Mouse (Mus musculus): ENCODE results near the gene Gm10112.

The Gm10112 gene

DNA sequence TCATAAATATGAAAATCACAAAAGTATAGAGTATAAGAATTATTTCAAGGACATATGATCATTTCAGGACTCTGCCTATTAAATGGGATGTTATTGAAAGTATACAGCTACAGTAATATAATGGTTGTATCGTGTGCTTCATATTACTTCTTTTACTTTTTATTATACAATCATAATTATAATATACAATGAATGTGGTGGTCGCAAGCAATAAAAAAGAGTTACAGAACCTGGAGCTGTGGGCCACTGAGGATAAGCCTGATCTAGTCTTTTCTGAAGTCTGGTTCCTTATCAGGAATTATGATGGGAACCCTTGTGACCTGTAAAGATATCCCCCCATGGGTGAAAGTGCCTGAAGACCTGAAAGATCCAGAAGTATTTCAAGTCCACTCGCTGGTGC lies at the start of gene Gm10112:
Gm10112 (plus strand) TSS at position 301 of the 400 bp plus-strand sequence.
- no peak for DNase-seq (ENCODE audit: low spot score in 2 of 2)

DNA sequence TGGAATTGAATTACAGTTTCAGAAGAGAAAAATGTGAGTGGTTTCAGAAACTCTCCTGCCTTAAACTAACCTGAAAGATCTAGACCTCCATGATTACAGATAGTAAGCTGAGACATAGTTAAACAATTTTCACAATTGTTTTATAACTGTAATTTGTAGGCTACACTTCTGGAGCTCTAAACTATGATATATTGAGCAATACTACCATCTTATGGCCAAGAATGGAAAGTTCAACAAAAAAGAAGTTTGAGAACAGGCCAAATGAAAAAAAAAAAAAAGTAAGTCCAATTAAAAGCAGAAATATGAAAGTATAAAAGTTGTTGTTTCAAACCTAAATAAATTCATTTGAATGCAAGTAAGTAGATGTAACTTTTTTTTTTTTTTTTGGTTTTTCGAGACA lies 21.4 kb downstream of the Gm10112 start:
- DNase-seq (ENCODE audit: low spot score in 2 of 2): no peak

DNA sequence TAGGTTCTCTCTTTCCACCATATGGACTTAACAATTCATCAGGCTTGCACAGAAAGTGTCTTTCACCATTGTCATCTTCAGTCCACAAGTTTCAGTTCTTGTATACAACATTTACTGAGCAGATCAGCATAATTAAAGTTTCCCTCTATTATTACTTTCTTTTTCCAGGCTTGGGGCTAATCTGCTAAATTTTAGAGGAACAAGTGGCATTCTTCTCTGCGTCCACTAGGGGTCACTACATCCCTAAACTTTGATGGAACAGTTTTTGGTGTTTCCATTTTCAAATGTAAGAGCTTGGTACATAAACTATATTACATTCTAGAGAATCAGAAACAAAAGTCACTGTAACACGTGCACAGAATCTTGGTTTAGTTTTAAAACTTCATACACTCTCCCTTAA lies 28.2 kb downstream of the Gm10112 start:
- DNase-seq (ENCODE audit: low spot score in 2 of 2): no peak

DNA sequence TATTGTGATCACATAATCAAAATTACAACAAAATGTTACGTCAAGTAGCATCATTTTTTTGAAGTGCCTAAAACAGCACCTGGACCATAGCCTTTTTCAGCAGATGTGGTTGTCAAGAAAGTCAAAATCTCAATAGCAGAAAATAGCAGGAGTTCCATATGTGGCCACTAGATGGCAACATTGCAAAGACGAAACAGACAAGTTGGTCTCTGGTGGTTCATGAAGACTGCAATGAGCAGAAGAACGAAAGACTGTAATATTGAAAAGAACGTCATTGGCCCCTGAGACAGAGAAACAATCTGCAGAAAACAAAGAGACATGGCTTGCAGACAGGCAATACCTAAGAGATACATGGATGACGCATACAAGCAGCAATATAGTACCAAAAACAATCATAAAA lies 42.1 kb downstream of the Gm10112 start:
- no peak for DNase-seq (ENCODE audit: low spot score in 2 of 2)
